Mouse (Mus musculus) splenic B cell, adult 2 months (primary cell): ENCODE results near the gene Slc9a4.

Source experiments
- DNase-seq: peaks from one replicate; pipeline ENCODE4 v3.0.0-alpha.2; 2011; ENCODE audit warnings: low read depth, low spot score
- H3K27me3 ChIP-seq: 2 replicates; pipeline ENCODE4 v1.6.1; 2012; ENCODE audit warnings: mild to moderate bottlenecking, low read length, moderate library complexity, mixed read lengths; ENCODE audit not compliant: control insufficient read depth, poor library complexity, insufficient read depth, severe bottlenecking
- H3K36me3 ChIP-seq: 2 replicates; pipeline ENCODE4 v1.6.1; 2012; ENCODE audit warnings: mild to moderate bottlenecking, low read length, moderate library complexity, mixed read lengths; ENCODE audit not compliant: control insufficient read depth, poor library complexity, insufficient read depth, severe bottlenecking

Gene Slc9a4

GRCm38 (mm10) chr1:40619093-40619492 lies 39.2 kb downstream of the Slc9a4 start:
- H3K36me3 ChIP-seq, result no peaks in the 10 kb centered on the region
- H3K27me3 ChIP-seq, result no peaks in the 10 kb centered on the region
- DNase-seq, result no peak

GRCm38 (mm10) chr1:40619871-40620270 lies 40.0 kb downstream of the Slc9a4 start:
- H3K27me3 ChIP-seq, result no peaks in the 10 kb centered on the region
- no peak for DNase-seq
- no peaks in the 10 kb centered on the region for H3K36me3 ChIP-seq

- DNase-seq, result no peak
- H3K36me3 ChIP-seq, result no peaks in the 10 kb centered on the region
- H3K27me3 ChIP-seq, result no peaks in the 10 kb centered on the region
Observed at GRCm38 (mm10) chr1:40624954-40625353, 45.1 kb downstream of the Slc9a4 start.

GRCm38 (mm10) chr1:40626954-40627353 lies 47.1 kb downstream of the Slc9a4 start:
- Histone ChIP-seq H3K36me3 (no peaks in the 10 kb centered on the region), H3K27me3 (no peaks in the 10 kb centered on the region)
- no peak for DNase-seq

- no peak for DNase-seq
- Histone ChIP-seq H3K36me3 (no peaks in the 10 kb centered on the region), H3K27me3 (no peaks in the 10 kb centered on the region)
Observed at GRCm38 (mm10) chr1:40628443-40628842, 48.6 kb downstream of the Slc9a4 start.

- H3K36me3 ChIP-seq, result no peaks in the 10 kb centered on the region
- no peak for DNase-seq
- H3K27me3 ChIP-seq, result no peaks in the 10 kb centered on the region
Observed at GRCm38 (mm10) chr1:40632407-40633062, 52.7 kb downstream of the Slc9a4 start.

GRCm38 (mm10) chr1:40634608-40635007 lies 54.7 kb downstream of the Slc9a4 start:
- Histone ChIP-seq H3K36me3 (no peaks in the 10 kb centered on the region), H3K27me3 (no peaks in the 10 kb centered on the region)
- DNase-seq, result no peak

- no peaks in the 10 kb centered on the region for H3K27me3 ChIP-seq
- DNase-seq, result no peak
- H3K36me3 ChIP-seq, result no peaks in the 10 kb centered on the region
Observed at GRCm38 (mm10) chr1:40648234-40648633, 68.4 kb downstream of the Slc9a4 start.

- Histone ChIP-seq H3K27me3 (no peaks in the 10 kb centered on the region), H3K36me3 (no peaks in the 10 kb centered on the region)
- no peak for DNase-seq
Observed at GRCm38 (mm10) chr1:40650803-40651497, 71.1 kb downstream of the Slc9a4 start.

- no peak for DNase-seq
- no peaks in the 10 kb centered on the region for H3K27me3 ChIP-seq
- H3K36me3 ChIP-seq, result no peaks in the 10 kb centered on the region
Observed at GRCm38 (mm10) chr1:40657035-40657434, 77.2 kb downstream of the Slc9a4 start.

GRCm38 (mm10) chr1:40657978-40658496 lies 78.2 kb downstream of the Slc9a4 start:
- Histone ChIP-seq H3K36me3 (no peaks in the 10 kb centered on the region), H3K27me3 (no peaks in the 10 kb centered on the region)
- peak; percentile 44 for DNase-seq

- DNase-seq, result no peak
- no peaks in the 10 kb centered on the region for H3K36me3 ChIP-seq
- no peaks in the 10 kb centered on the region for H3K27me3 ChIP-seq
Observed at GRCm38 (mm10) chr1:40659017-40659416, 79.1 kb downstream of the Slc9a4 start.

- no peak for DNase-seq
- no peaks in the 10 kb centered on the region for H3K27me3 ChIP-seq
- H3K36me3 ChIP-seq, result no peaks in the 10 kb centered on the region
Observed at GRCm38 (mm10) chr1:40659496-40659895, 79.6 kb downstream of the Slc9a4 start.

GRCm38 (mm10) chr1:40660838-40661237 lies 81.0 kb downstream of the Slc9a4 start:
- DNase-seq, result no peak
- Histone ChIP-seq H3K27me3 (no peaks in the 10 kb centered on the region), H3K36me3 (no peaks in the 10 kb centered on the region)
